Mouse (Mus musculus): ENCODE data around the gene D8Ertd738e.

D8Ertd738e gene

DNA sequence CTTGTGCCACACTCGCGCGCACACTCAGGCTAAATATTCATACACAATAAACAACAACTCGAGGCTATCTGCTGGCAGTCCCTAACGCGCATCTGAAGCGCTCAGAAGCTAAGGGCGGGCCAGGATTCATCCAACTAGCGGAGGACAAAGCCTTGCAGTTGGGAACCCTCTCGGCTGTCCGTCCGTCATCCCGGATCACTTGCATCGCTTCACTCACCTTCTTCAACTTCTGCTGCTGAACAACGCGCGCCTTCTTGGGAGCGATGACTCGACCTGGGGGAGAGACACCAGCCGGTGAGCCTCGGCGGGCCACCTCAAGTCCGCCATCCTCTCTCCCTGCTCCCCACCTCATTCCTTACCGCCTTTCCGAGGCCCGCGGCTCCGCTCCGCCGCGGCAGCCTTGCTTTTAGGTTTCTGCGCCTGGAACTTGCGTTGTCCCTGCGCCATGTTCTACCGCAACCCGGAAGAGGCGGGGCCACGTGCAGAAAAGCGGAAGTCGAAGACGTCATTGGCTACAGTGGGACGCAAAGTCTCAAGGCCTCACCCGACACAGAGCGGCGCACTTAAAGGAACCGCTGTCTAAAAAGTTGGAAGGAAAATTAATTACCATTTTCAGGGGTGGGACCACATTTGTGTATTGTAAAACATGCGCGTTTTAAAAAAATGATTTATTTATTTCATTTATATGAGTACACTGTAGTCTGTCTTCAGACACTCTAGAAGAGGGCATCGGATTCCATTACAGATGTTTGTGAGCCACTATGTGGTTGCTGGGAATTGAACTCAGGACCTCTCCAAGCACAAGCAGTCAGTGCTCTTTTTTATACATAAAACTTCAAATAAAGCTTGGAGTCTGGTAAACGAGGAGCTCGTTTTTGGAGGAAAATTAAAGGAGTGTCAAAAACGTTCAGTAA is at the start of gene D8Ertd738e:
D8Ertd738e (minus strand) TSS at position 463 of the 914 bp plus-strand sequence.
- DNase-seq (ENCODE audit: low read depth, low spot score), result peak; percentile 97

DNA sequence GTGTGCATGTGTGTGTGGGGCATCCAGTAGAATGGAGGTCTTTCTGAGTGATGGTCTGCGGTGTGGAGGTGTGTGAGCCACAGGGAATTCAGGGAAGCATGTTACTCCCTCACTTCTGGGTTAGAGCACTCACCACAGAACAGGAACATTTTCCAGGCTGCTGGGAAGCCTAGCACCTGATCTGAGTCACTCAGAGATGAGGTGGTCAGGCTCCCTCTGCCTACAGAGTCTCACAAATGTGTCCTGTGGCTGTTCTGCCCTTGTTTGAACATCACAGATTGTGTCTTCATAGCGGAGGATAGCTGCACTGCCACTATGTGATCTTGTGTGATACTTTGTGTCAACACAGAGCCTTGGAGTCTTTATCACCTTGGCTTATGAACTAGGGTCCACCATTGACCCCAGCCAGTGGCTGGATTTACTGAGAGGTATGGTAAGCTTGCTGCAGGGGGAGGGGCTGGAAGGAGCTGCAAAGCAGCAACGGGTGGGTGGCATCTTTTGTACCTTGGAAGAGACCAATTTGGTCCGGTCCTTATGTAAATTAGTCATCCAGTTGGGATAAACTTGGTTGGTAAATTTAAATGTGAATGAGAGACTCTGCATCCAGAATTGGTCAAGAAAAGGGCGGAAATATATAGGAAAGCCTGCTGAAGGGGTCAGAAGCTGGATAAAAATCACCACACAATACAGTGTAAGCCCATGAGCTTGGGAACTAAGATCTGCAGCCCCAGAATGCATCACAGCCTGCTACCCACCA is 47.7 kb upstream of the D8Ertd738e start:
- DNase-seq (ENCODE audit: low read depth, low spot score), result no peak

DNA sequence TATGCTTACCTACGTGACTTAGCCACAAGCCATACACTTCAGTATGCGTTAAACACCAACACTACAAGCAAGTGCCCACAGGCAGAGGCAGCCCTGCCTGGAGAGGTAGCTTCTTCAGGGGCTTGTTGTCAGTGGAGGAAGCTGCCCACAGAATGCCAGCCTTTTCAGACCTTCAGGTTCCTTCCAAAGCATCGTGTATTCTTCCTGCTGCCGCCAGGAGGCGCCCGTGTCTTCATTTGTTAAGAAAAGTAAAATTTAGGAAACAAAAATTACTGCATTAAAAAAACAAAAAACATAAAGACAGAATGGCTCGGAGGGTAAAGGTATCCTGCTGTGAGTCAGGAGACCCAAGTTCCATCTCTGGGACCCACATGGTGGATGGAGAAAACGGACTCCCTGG is 42.2 kb upstream of the D8Ertd738e start:
- peak; percentile 81 for DNase-seq (ENCODE audit: low read depth, low spot score)

DNA sequence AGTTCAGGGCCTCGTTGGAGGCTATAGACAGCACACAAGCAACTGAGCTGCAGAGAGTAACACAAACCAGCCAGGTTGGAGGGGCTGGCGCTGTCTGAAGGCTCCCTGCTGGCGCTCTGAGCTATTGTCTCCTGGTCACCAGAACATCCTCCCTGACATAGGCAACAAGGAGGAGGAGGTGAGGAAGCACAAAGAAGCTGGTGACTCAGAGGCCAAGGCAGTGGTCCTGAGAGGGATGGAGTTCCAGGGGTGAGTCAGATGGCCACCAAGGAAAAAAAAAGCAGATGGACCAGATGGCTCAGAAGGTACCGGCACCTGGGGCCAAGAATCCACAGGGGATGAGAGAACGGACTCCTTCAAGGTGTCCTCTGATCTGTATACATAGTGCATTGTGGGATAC is 41.6 kb upstream of the D8Ertd738e start:
- no peak for DNase-seq (ENCODE audit: low read depth, low spot score)

DNA sequence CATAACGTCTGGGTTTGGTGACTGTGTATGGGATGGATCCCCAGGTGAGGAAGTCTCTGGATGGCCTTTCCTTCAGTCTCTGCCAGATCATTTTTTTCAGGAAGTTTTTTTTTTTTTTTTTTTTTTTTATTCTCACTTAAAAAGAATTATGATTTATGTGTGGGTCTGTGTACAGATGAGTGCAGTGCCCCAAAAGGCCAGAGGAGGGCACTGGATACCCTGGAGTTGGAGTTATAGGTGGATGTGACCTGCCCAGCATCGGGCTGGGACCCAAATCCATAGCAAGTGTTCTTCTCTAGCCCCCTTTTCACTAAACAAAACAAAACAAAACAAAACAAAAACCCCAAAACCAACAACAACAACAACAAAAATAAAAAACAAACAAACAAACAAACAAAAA is 39.4 kb upstream of the D8Ertd738e start:
- DNase-seq (ENCODE audit: low read depth, low spot score), result peak; percentile 51

DNA sequence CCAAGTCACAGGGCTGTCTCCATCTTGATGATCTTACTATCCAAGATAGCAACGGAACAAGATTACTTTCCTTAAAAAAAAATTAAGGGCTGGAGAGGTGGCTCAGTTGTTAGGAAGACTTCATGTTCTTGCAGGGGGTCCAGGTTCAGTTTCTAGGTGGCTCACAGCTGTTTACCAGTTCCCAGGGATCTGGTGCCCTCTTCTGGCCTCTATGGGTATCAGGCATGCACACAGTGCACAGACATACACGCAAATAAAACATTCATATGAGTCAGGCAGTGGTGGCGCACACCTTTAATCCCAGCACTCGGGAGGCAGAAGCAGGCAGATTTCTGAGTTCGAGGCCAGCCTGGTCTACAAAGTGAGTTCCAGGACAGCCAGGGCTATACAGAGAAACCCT is 36.1 kb upstream of the D8Ertd738e start:
- DNase-seq (ENCODE audit: low read depth, low spot score), result peak; percentile 70

DNA sequence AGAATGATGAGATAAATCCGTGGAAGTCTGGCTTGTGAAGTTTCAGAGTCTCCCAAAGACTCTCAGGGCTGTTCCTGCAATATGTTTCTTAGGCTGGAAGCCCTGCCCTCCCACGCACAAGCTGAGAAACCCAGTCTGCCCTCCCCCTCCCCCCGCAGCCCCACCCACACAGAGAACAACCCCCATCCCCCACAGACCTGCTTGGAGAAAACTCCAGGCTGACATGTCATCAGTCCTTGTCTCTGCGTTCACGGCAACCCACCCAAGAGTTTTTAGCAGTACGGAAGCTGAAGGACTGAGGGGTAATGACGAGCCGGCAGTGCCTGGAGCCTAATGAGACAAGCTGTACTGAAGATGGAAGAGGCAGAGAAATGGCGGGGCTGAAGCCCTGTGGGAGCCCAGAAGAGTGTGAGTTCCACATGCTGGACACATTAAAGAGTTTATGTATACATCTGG is 35.1 kb upstream of the D8Ertd738e start:
- no peak for DNase-seq (ENCODE audit: low read depth, low spot score)

DNA sequence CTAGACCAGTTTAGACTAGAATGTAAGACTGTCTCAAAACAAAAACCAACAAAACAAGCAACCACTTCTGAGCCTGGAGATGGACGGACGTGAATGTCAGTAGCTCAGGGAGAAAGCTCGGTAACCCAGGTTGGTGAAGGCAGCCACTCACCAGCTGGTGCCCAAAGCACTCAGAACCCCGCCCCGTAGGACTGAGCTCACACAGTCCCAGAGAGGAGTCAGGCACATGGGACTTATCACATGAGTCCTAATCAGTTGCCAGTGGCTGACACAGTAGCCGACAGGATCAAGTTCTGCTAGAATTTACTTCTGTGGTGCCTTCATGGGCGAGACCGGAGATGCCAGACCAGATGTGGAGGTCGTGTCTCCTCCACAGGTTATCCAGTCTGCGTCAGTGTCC is 31.3 kb upstream of the D8Ertd738e start:
- no peak for DNase-seq (ENCODE audit: low read depth, low spot score)

DNA sequence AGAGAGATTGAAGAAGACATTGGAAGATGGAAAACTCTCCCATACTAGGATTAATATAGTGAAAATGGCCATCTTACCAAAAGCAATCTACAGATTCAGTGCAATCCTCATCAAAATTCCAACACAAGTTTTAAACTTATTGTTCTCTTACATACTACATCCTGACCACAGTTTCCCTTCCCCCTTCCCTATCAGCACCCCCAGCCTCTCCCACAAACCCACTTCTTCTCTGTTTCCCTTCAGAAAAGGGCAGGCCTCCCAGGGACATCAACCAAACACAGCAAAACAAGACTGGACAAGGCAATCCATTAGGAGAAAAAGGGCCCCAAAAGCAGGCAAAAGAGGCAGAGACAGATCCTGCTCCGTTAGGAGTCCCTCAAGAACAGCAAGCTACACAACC is 26.9 kb upstream of the D8Ertd738e start:
- no peak for DNase-seq (ENCODE audit: low read depth, low spot score)

DNA sequence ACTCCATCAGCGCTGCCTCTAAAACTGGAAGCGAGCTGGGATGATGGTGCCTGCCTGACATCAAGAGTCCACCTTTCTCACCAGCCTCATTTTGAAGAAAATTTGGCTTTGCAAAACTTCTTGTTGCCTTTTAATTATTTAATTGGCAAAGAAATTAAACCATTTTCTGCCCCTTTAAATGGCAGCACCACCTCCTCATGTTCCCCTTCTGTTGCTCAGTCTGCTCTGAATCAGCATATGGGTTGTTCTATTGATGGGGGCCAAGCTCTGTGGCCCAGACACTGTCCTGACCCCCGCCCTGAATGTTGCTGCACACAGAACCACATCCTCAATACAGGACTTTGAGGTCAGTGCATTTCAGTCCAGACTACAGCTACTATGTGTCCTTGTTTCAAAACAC is 24.4 kb upstream of the D8Ertd738e start:
- DNase-seq (ENCODE audit: low read depth, low spot score), result no peak

DNA sequence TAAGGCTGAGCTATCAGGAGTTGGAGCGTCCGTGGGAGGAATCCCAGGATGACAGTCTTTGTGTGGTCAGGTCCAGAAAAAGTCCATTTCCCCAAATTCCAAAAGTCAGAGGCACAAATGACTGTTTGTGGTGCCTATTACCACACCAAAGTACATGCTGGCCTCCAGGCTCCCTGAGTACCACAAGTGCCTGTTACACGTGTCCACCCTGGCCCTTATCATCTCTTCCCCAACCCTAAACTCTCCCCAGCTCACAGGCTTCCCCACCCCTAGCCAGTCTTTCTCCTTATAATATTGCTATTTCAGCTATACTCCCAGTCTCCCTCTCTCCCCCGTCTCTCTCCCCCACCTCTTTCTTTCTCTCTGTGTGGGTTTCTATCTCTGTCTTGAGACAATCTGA is 22.8 kb upstream of the D8Ertd738e start:
- DNase-seq (ENCODE audit: low read depth, low spot score), result no peak

DNA sequence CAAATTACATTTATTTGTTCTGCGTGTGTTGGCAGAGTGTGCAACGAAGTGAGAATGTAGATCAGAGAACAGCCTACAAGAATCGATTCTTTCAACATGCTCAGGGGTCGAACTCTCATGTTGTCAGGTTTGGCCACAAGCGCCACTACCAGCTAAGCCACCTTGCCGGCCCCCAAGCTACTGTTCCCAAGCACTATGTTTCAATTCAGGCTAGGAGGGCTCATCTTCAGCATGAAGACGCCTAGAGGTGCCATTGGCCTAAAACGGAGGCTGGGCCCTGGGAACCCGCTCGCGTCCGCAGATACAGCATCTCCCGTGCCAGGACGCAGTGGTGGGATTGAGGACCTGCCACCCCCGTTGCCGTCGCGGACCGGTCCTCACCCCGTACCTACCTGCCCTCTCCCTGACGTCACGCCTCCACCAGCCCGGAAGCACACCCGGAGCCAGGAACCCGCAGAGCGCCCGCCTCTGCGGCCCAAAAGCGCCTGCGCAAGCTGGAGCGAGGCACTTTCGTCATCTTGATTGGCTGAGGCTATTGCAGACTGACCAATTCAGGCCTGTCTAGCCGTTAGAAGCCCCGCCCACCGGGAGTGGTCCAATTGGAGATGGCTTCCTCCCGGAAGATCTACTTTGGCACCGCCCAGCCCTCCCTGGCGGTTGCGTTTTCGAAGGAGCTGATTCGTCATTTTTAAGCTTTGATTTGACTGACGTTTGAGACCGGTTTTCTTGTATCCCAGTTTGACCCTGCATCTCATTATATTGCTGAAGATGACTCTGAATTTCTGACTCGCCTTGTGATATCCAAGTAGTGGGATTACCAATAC is 20.6 kb upstream of the D8Ertd738e start, which contains the start of gene Ccdc130:
Ccdc130 (minus strand) TSS at position 431 of the 824 bp plus-strand sequence.
- DNase-seq (ENCODE audit: low read depth, low spot score), result peak; percentile 100

DNA sequence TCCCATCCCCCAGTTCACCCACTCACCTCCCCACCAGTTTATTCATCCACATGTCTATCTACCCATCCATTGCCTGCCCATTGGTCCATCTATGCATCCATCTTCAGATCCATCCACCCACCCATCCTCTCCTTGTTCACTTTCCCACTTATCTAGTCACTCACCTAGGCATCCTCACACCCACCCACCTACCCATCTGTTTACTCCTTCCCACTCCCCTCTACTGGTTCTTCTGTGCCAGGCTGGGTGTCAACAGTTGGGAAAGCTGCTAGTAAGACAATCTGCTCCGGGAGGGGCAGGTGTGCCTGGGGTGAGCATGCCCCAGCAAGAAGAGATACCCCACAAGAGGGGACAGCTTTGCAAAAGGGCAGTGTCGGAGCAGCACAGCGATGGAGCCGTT is 11.6 kb upstream of the D8Ertd738e start:
- no peak for DNase-seq (ENCODE audit: low read depth, low spot score)

DNA sequence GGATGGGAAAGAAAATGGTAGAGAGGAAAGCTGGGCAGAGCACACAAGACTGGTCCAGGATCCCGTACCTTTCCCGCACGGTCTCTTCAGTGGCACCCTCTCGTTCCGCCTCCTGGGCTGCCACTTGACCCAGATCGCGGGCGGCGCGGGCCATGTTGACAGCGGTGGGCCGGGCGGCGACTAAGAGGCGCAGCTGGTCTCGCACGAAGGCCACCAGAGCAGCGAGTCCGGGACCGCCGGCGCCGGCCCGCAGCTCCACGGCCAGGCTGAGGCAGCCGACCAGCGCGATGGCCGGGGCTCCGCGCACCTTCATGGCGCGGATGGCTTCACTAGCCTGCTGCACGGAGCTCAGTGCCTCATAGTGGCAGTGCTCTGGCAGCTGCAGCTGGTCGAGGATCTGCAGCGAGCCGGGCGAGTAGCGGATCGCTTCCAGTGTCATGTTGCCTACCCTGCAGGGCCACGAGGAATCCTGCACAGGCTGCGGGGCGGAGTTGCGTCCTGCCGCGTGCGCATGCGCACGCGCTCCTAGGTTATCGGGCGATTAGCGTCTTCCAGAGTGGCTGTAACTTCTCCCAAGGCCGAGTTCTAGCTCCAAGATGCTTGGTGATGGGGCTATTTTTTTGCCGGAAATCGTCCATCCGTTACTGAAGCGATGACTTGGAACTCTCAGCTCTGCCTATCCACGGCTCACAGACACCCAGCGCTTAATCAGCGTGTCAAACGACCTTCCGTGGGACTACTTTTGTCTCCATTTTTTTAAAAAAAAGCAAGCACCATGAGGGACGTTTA is 7.5 kb upstream of the D8Ertd738e start, which contains the start of gene Mri1:
Mri1 (minus strand) TSS at position 505 of the 789 bp plus-strand sequence.
- peak; percentile 92 for DNase-seq (ENCODE audit: low read depth, low spot score)

DNA sequence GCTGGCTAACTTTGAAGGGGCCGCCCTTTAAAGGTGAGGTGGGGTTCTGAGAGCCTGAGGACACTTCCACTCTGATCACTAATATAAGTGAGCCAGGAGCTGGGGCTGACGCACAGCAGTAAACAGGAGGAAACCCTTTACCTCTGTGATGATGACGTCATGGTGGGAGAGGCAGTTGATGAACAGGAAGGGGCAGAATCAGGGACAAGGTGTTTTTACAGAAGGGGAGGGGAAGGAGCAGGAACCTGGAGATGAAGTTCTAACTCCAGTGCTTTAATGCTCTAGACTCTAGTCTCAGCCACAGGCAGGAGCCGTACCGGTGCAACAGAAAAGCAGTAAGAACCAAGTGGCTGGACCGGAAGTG is 6.9 kb upstream of the D8Ertd738e start:
- DNase-seq (ENCODE audit: low read depth, low spot score), result peak; percentile 83

DNA sequence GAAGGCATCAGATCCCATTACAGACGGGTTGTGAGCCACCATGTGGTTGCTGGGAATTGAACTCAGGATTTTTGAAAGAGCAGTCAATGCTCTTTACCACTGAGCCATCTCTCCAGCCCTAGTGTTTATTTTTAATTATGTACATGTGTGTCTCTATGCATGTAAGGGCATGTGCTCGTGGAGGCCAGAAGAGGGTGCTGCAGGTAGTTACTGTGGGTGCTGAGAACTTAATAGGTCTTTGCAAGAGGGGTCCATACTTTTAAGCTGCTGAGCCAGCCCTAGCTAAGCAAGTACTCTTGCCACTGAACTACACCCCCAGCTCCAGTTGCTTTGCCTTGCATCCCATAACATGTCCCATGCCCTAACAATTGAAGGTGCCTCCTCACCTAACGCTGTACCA is 6.3 kb upstream of the D8Ertd738e start:
- peak; percentile 49 for DNase-seq (ENCODE audit: low read depth, low spot score)

DNA sequence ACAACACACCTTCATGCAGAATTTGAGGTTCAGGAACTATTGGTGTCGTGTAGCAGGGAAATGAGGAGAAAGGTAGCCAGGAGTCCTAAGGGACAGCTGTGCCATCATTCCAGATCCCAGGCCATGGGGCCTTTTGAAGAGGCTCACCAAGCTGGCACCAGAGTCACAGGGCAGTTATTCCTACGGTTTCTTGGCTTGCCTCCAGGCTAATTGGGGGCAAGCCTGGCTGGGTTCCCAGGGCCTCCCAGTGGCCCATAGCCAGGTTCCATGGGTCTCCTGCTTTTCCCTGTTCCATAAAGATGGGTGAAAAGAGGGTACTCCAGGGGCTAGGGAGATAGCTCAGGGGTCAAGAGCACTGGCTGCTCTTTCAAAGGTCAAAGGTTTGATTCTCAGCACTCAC is 7.7 kb downstream of the D8Ertd738e start:
- DNase-seq (ENCODE audit: low read depth, low spot score), result no peak

DNA sequence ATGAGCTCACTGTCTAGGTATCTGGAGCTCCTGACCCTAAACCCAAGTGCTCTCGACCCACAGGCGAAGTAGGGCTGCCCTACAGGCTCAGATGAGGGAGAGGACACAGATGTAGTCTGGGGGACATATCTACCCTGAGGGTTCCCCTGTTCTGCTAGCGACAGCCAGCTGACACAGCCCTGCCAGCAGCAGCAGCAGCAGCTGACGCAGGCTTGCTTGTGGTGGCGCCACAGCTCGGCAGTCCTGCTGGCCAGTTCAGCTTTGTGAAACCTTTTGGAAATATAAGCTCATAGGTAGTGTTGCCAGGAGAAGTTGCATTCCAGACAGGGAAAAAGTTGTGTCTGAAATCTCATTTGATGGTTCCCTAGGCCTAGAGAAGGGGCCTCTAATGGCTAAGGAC is 8.4 kb downstream of the D8Ertd738e start:
- no peak for DNase-seq (ENCODE audit: low read depth, low spot score)

DNA sequence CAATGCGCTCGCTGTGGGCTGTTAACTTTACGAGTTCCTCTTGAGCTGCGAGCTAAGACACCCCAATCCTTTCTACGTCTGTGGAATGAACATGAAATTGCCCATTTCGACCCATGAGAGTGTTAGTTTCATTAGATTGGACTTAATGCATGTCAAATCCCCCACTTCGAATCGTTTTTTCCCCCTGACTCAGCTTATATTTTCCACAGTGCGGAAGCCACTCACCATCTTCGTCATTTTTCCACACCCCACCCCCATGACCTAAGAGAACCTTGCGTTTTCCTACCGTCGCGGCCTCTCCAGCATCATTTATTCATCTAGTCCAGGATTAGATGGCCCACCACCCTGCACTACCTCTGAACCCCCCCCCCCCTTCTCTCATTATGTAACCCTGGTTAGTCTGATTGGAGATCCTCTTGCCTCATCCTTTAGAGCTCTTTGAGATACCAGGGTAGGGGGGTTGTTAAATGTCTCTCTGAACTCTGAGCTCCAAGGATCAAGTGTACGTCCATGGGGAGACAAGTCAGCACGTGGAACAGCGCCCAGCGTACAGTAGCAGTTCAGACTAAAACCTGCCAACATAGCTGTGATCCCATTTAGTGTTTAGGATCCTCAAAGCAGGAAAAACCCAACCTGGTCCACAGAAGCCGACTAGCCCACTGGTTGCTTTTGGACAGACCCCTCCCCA is 11.8 kb downstream of the D8Ertd738e start:
- peak; percentile 68 for DNase-seq (ENCODE audit: low read depth, low spot score)

DNA sequence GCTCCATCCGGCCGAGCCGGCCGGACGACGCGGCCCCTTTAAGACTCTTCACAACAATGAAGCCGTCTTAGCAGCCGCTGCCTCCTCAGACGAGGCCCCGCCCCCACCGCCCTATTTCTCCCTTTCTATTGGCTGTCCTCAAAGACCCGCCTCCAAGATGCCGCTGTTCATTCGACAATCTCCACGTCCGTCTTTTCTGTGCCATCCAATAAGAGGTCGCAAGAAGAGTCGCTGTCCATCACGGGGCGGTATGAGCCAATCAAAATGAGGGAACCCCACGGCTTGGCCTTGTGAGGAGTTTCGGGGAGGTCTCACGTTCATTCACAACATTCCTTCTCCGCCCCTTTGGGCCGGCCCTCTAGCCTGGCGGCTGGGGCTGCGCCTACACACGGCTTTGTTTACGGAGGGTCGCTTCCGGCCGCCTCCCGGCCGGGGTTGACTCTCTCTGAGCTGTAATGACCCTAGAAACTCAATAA is 12.5 kb downstream of the D8Ertd738e start, which contains the start of gene Zswim4:
Zswim4 (minus strand) TSS at position 58 of the 476 bp plus-strand sequence.
- DNase-seq (ENCODE audit: low read depth, low spot score), result peak; percentile 98
